In genomic region chr17:57148994-57149803, GRCm38 (mm10) we compare ENCODE assay signal across 8 mouse cellular contexts. TPM values are rescaled to one million over a fixed set of nuclear protein-coding genes. Genes with fewer than 3 reads are reported as not detected.
DNase-seq lines count a peak whose midpoint lies in the region; ATAC-seq lines count a peak whose summit lies in the region.

Gene Cd70 (minus strand): TSS chr17:57149777.

- WGBS in hindbrain, embryonic 12.5 days: 5% methylated on average over 38 of the region's 39 CpGs

- peaks cover 28% of the 10 kb centered on the region for H3K4me1 ChIP-seq in megakaryocyte, embryonic 14.5 days
- peaks cover 9% of the 10 kb centered on the region for H3K4me1 ChIP-seq in hindbrain, embryonic 12.5 days

- peaks cover 70% of the 10 kb centered on the region for H3K27me3 ChIP-seq in megakaryocyte, embryonic 14.5 days (replicated peaks)
- H3K27me3 ChIP-seq in hindbrain, embryonic 12.5 days: peaks cover 46% of the 10 kb centered on the region

- H3K9ac ChIP-seq in hindbrain, embryonic 12.5 days: peak within 1 kb of the TSS; percentile 51

- no peak for ATAC-seq in megakaryocyte, adult 5-6 weeks (ENCODE audit: poor library complexity, severe bottlenecking)
- no peak; the same call in 1 of the 2 replicates for ATAC-seq in hindbrain, embryonic 12.5 days (ENCODE audit: low FRiP score)

- H3K4me2 ChIP-seq in hindbrain, embryonic 12.5 days (replicated peaks): peak within 1 kb of the TSS; percentile 65

- H3K4me3 ChIP-seq in megakaryocyte, embryonic 14.5 days (replicated peaks): peak within 1 kb of the TSS; percentile 87
- peak within 1 kb of the TSS; percentile 33 for H3K4me3 ChIP-seq in hindbrain, embryonic 12.5 days

- peak; percentile 16 for DNase-seq in adrenal gland, postnatal 10 days
- no peak for DNase-seq in adrenal gland, adult (ENCODE audit: inconsistent age in 2 of 2, low spot score in 1 of 2)
- peak; percentile 7 to 21 for DNase-seq in natural killer cell, adult 2 months (ENCODE audit: low spot score in 2 of 2)
- no peak for DNase-seq in spleen, adult 12 weeks (ENCODE audit: low spot score)
- DNase-seq in gastrocnemius, postnatal 10 days: no peak

- no peaks in the 10 kb centered on the region for H3K36me3 ChIP-seq in megakaryocyte, embryonic 14.5 days (replicated peaks; ENCODE audit: low read length)
- no peaks in the 10 kb centered on the region for H3K36me3 ChIP-seq in hindbrain, embryonic 12.5 days

- no peak within 1 kb of the TSS for H3K27ac ChIP-seq in hindbrain, embryonic 12.5 days

- peaks cover 34% of the 10 kb centered on the region for H3K9me3 ChIP-seq in megakaryocyte, embryonic 14.5 days
- H3K9me3 ChIP-seq in hindbrain, embryonic 12.5 days (replicated peaks): no peaks in the 10 kb centered on the region

RNA-seq across cellular contexts. Expression of gene Cd70, which starts in this region (rescaled TPM):
- not detected for total RNA-seq in adrenal gland, postnatal 10 days (2021)
- not detected in 2 replicates for polyA plus RNA-seq in megakaryocyte, embryonic 14.5 days (2012; ENCODE audit: insufficient read depth, low replicate concordance)
- total RNA-seq in megakaryocyte, adult 5-6 weeks (2015): not detected in 2 replicates
- not detected in 2 replicates for total RNA-seq in megakaryocyte, adult 5-6 weeks (2017)
- polyA plus RNA-seq in hindbrain, embryonic 12.5 days (2016; fragmentation: Nextera tagmentation; extraction: Ambion mirVana): 0.48 TPM in 1 of 2 replicates, not detected in the other
- total RNA-seq in gastrocnemius, postnatal 10 days (2021): not detected

Comparison
In these comparisons a context has a peak if more than half of its experiments do, and no peak if none do; other contexts are left out.
1. Peak in DNase-seq in adrenal gland, postnatal 10 days; RNA of the gene not detected or under 1 TPM.
2. DNase-seq: peak in natural killer cell, adult 2 months (2 of 2); none in adrenal gland, adult (0 of 2), spleen, adult 12 weeks (single experiment) and gastrocnemius, postnatal 10 days (single experiment).